Mouse (Mus musculus) left cerebral cortex, postnatal 10 days (tissue): ENCODE results near the gene Vmn2r51. TPM values are rescaled to one million over a fixed set of nuclear protein-coding genes. Genes with fewer than 3 reads are reported as not detected.
"Not testable (repeated sequence)": the region's sequence is repeated elsewhere in the genome, so short reads cannot be mapped to it uniquely, and the experiment has no call there.

ENCODE experiments used
- DNase-seq, 2 experiments: peaks; one replicate each; pipeline ENCODE4 v3.0.0; 2021 to 2022; ENCODE audit warnings: low spot score in 2 of 2, mixed read lengths in 1 of 2; ENCODE audit errors: extremely low spot score in 1 of 2
- intact Hi-C: fragments of 180-260 bp; cut with DNase I; formaldehyde crosslinking; loops from one replicate; pipeline ENCODE4 v1.15.1; 2025
- total RNA-seq, 2 experiments: library from RNA; stranded (reverse); gene quantifications; 2 replicates each; pipeline ENCODE4 v1.2.3; 2021

Vmn2r51 gene
- not detected for total RNA-seq

GRCm38 (mm10) chr7:10105641-10106040 is at the start of gene Vmn2r51:
Gene Vmn2r51 (minus strand): TSS chr7:10105741.
- DNase-seq, intact Hi-C loops: not testable (repeated sequence)

- intact Hi-C loops, DNase-seq: not testable (repeated sequence)
Observed at GRCm38 (mm10) chr7:10053196-10053595, 52.3 kb downstream of the Vmn2r51 start, which contains the start of gene Vmn2r50. Gene Vmn2r50 (minus strand): TSS chr7:10053296.

Other genes starting within 250 kb of the Vmn2r51 start
- gene Vmn2r48, start 152.2 kb downstream of the Vmn2r51 start, total RNA-seq: not detected
- not detected for gene Vmn2r49, start 113.5 kb downstream of the Vmn2r51 start, total RNA-seq
- gene Vmn2r50, start 52.4 kb downstream of the Vmn2r51 start, total RNA-seq: not detected
- not detected for gene Vmn2r52, start 70.8 kb upstream of the Vmn2r51 start, total RNA-seq
- not detected for gene Vmn1r66, start 172.3 kb upstream of the Vmn2r51 start, total RNA-seq